Mouse (Mus musculus) adrenal gland, adult 2 months (tissue): Measurements from ENCODE around the gene Prdx3. TPM values are rescaled to one million over a fixed set of nuclear protein-coding genes. Genes with fewer than 3 reads are reported as not detected.
A peak's percentile ranks its signal among the peaks of the same experiment; 100 is the strongest.
"Not testable (repeated sequence)": the region's sequence is repeated elsewhere in the genome, so short reads cannot be mapped to it uniquely, and the experiment has no call there.

Experiments used
- DNase-seq: peaks from one replicate; pipeline ENCODE4 v3.0.0; 2021
- polyA plus RNA-seq: library from polyadenylated mRNA; depleted of rRNA; stranded (reverse); fragments of >200 nt; gene quantifications from 2 replicates; pipeline ENCODE4 v1.2.3, GENCODE M21; 2012; rRNA removed
- total RNA-seq, 2 experiments: library from RNA; stranded (reverse); gene quantifications; 2 replicates each; pipeline ENCODE4 v1.2.3; 2021

Prdx3 gene
- total and polyA plus RNA-seq, 3 experiments = 603 to 855 (median 730) TPM

DNA sequence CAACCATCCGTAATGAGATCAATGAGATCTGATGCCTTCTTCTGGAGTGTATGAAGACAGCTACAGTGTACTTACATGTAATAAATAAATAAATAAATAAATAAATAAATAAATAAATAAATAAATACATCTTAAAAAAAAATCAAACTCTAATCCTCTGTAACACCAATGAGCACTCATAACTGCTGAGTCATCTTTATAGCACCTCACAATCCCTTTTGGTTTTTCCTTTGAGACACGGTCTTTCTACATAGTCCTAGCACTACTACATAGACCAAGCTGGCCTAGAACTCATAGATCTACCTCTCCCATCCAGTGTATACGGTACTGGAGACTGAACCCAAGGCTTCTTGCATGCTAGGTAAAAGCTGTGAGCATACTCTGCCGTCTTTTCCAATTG lies 8.2 kb downstream of the Prdx3 start:
- not testable (repeated sequence) for DNase-seq

DNA sequence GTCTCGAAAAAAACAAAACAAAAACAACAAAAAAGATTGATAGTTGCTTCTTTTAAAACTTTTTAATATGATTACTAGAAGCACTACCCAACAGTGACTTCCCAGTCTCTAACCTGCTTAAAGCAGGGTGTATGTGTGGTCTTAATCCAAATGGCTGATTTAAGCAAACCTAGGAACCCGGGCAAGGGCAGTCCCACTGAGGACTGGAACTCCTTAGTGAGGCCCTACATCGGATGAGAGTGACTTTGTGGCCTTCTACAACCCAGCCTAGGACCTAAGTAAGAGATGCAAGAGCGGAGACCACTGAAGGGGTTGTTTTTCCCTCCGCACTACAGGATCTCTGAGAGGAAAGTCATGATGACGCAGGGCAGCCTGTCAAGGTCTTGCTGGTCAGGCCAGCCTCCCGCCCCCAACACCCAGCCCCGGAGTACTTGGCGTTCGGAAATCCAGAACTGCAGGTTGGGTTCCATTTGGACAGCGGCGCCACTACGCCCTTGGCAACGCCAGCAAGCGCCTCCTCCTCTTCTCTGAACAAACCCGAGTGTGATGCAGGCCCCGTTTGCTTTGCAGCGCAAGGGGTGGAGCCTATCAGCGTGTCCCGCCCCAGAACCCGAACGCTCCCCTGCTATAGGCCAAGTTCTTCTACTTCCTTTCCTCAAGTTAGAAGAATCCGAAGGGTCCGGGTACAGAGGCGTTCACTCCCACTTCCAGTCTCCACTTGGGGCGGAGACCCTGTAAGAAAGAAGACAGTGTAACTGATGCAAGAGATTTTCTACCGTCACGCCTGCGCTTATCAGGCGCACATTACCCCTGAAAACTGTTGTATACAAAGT lies 13.3 kb downstream of the Prdx3 start, which contains the start of gene Sfxn4:
TSS of gene Sfxn4 (minus strand) at position 612 of the 833 bp plus-strand sequence.
- peak; percentile 96 for DNase-seq

DNA sequence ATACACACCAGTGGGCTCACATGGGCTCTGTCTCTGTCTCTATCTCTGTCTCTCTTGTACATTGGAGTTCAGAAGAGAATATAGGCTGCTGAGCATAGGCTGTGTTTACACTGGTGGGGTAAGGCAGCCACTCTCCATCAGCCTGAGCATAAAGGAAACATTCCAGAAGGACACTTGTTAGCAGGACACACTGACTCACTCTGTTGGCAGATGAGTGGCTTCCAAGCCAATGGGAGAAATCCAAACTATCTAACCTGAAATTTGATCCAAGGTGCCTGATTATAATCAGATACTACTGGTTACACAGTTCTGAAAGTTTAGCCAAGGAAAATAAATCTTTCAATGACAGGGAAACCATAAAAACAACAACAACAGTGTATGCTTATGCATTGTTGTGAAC lies 28.6 kb downstream of the Prdx3 start:
- peak; percentile 24 for DNase-seq

DNA sequence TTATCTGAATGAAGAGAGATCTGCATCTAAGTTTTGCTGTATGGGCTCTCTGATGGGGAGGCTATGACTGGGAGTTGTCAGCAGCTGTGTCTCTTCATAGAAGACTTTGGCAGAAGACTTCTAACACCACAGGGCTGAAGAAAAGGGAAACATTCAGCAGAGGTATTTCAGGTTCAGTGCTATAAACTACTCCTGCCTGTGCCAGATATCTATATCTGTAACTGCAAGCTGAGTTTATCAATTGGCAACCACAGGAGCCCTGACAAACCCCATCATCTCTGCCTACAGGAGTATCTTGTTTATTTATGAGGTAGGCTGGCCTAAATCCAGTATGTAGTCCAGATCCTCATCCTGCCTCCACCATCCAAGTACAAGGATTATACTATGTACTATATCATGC lies 31.0 kb downstream of the Prdx3 start:
- DNase-seq = no peak

DNA sequence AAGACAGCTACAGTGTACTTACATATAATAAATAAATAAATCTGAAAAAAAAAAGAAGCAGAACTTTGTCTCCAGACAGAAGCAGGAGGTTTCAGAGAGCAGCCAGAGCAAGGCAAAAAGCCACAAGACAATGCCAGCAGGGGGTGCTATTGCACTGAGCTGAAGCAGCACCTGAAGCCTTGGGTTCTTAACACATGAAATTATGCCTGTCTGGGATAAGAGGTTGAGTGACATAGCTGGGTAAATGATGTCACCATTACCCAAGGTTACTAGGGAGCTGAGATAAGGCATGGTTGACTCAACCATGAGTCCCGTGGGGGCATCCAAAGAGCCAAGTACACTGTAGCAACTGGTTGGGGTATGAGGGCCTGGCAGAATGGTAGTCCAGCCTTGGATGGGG lies 36.6 kb downstream of the Prdx3 start:
- DNase-seq = peak; percentile 87

DNA sequence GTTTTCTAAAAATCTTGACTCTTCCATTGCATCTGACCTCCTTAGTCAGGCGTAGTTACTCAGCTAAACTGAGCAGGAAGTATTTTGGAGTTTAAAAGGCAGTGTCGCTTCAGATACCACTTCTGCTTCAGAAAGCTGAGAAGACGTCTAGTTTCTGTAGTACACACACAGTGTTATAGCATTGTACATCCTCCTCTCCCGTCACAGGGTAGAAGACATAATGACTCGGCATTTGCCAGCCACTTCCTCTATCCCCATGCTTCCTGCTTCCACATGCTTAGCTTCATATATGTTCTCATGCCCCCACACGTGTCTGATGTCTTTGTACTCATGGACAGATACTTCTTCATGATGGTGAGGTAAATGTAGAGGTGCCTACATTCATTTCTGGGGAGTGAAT lies 55.7 kb downstream of the Prdx3 start:
- DNase-seq = no peak

Other genes starting within 250 kb of the Prdx3 start
- gene Nanos1, start 118.6 kb downstream of the Prdx3 start, total RNA-seq = 1 to 10 TPM in 1 of 2 experiments, under 1 TPM in 1; 0.73 to 1.2 TPM
- 0.99 and 1.2 TPM in 2 replicates for gene Nanos1, start 118.6 kb downstream of the Prdx3 start, polyA plus RNA-seq
- 100 to 1,000 TPM; 126 to 169 TPM for gene Eif3a, start 83.9 kb downstream of the Prdx3 start, total RNA-seq
- 13.6 and 17.7 TPM in 2 replicates for gene Eif3a, start 83.9 kb downstream of the Prdx3 start, polyA plus RNA-seq
- 10 to 100 TPM; 43.8 to 51.3 TPM for gene Fam45a, start 63.0 kb downstream of the Prdx3 start, total RNA-seq
- 1.6 and 1.9 TPM in 2 replicates for gene Fam45a, start 63.0 kb downstream of the Prdx3 start, polyA plus RNA-seq
- 1 to 10 TPM; 4.9 to 6.1 TPM for gene Sfxn4, start 13.1 kb downstream of the Prdx3 start, total RNA-seq
- 0.91 and 1.7 TPM in 2 replicates for gene Sfxn4, start 13.1 kb downstream of the Prdx3 start, polyA plus RNA-seq
- gene Grk5, start 15.2 kb upstream of the Prdx3 start, total RNA-seq = 10 to 100 TPM; 16.6 to 36.3 TPM
- gene Grk5, start 15.2 kb upstream of the Prdx3 start, polyA plus RNA-seq = 1.2 and 1.5 TPM in 2 replicates